Mouse (Mus musculus): Measurements from ENCODE around the gene Pakap. TPM values are rescaled to one million over a fixed set of nuclear protein-coding genes. Genes with fewer than 3 reads are reported as not detected.

Pakap gene
- total and polyA plus RNA-seq, 2 experiments from 2014 or later = 6.9 to 9.5 TPM

- Histone ChIP-seq H3K9ac (no peak overlapping the region), H3K4me3 (ENCODE audit: low read depth, low read length) (no peak overlapping the region), H3K27me3 (ENCODE audit: insufficient read depth, low read length) (no peaks in the 10 kb centered on the region), H3K27ac (ENCODE audit: low read depth, low read length) (no peak overlapping the region), H3K4me1 (ENCODE audit: insufficient read depth) (no peaks in the 10 kb centered on the region), H3K36me3 (ENCODE audit: insufficient read depth) (no peaks in the 10 kb centered on the region), H3K9me3 (ENCODE audit: low read length) (no peaks in the 10 kb centered on the region), H3K4me2 (ENCODE audit: low read depth) (no peak overlapping the region)
- ATAC-seq = no peak
- DNase-seq = no peak
- 63% methylated on average over 4 of the region's 4 CpGs for WGBS
- TF ChIP-seq CTCF (IDR thresholded peaks at IDR 0.05; ENCODE audit: low read depth) = no peak
These were observed 202.3 kb downstream of the Pakap start for GRCm38 (mm10) chr4:57770185-57770823.

GRCm38 (mm10) chr4:57771558-57772219, 203.7 kb downstream of the Pakap start:
- no peak for TF ChIP-seq CTCF (IDR thresholded peaks at IDR 0.05; ENCODE audit: low read depth)
- no peak for ATAC-seq
- Histone ChIP-seq H3K4me1 (ENCODE audit: insufficient read depth) (no peaks in the 10 kb centered on the region), H3K36me3 (ENCODE audit: insufficient read depth) (no peaks in the 10 kb centered on the region), H3K9ac (no peak overlapping the region), H3K27me3 (ENCODE audit: insufficient read depth, low read length) (no peaks in the 10 kb centered on the region), H3K4me2 (ENCODE audit: low read depth) (no peak overlapping the region), H3K4me3 (ENCODE audit: low read depth, low read length) (no peak overlapping the region), H3K27ac (ENCODE audit: low read depth, low read length) (no peak overlapping the region), H3K9me3 (ENCODE audit: low read length) (no peaks in the 10 kb centered on the region)
- DNase-seq = no peak
- WGBS = 87% methylated on average over 2 of the region's 2 CpGs

- WGBS = 61% methylated on average over 11 of the region's 11 CpGs
- no peak overlapping the region for H3K4me2 ChIP-seq (ENCODE audit: low read depth)
- H3K4me1 ChIP-seq (ENCODE audit: insufficient read depth) = no peaks in the 10 kb centered on the region
- no peak for ATAC-seq
- H3K27me3 ChIP-seq (ENCODE audit: insufficient read depth, low read length) = no peaks in the 10 kb centered on the region
- no peak overlapping the region for H3K27ac ChIP-seq (ENCODE audit: low read depth, low read length)
- no peaks in the 10 kb centered on the region for H3K9me3 ChIP-seq (ENCODE audit: low read length)
- no peaks in the 10 kb centered on the region for H3K36me3 ChIP-seq (ENCODE audit: insufficient read depth)
- no peak overlapping the region for H3K9ac ChIP-seq
- no peak for TF ChIP-seq CTCF (IDR thresholded peaks at IDR 0.05; ENCODE audit: low read depth)
- no peak for DNase-seq
- no peak overlapping the region for H3K4me3 ChIP-seq (ENCODE audit: low read depth, low read length)
These were observed 205.0 kb downstream of the Pakap start for GRCm38 (mm10) chr4:57772851-57773510.

GRCm38 (mm10) chr4:57774517-57774916, 206.5 kb downstream of the Pakap start:
- ATAC-seq = no peak
- TF ChIP-seq CTCF (IDR thresholded peaks at IDR 0.05; ENCODE audit: low read depth) = no peak
- DNase-seq = no peak
- H3K4me1 ChIP-seq (ENCODE audit: insufficient read depth) = no peaks in the 10 kb centered on the region
- H3K36me3 ChIP-seq (ENCODE audit: insufficient read depth) = no peaks in the 10 kb centered on the region
- no peak overlapping the region for H3K27ac ChIP-seq (ENCODE audit: low read depth, low read length)
- H3K27me3 ChIP-seq (ENCODE audit: insufficient read depth, low read length) = no peaks in the 10 kb centered on the region
- WGBS = 81% methylated on average over 4 of the region's 4 CpGs
- H3K4me3 ChIP-seq (ENCODE audit: low read depth, low read length) = no peak overlapping the region
- no peak overlapping the region for H3K4me2 ChIP-seq (ENCODE audit: low read depth)
- H3K9me3 ChIP-seq (ENCODE audit: low read length) = no peaks in the 10 kb centered on the region
- no peak overlapping the region for H3K9ac ChIP-seq

- H3K36me3 ChIP-seq (ENCODE audit: insufficient read depth) = no peaks in the 10 kb centered on the region
- DNase-seq = no peak
- H3K4me1 ChIP-seq (ENCODE audit: insufficient read depth) = no peaks in the 10 kb centered on the region
- H3K4me2 ChIP-seq (ENCODE audit: low read depth) = no peak overlapping the region
- no peak overlapping the region for H3K27ac ChIP-seq (ENCODE audit: low read depth, low read length)
- no peaks in the 10 kb centered on the region for H3K9me3 ChIP-seq (ENCODE audit: low read length)
- H3K4me3 ChIP-seq (ENCODE audit: low read depth, low read length) = no peak overlapping the region
- H3K27me3 ChIP-seq (ENCODE audit: insufficient read depth, low read length) = no peaks in the 10 kb centered on the region
- no peak for ATAC-seq
- no peak overlapping the region for H3K9ac ChIP-seq
- no peak for TF ChIP-seq CTCF (IDR thresholded peaks at IDR 0.05; ENCODE audit: low read depth)
These were observed 207.6 kb downstream of the Pakap start for GRCm38 (mm10) chr4:57775582-57775981.

GRCm38 (mm10) chr4:57780403-57780802, 212.4 kb downstream of the Pakap start:
- H3K27me3 ChIP-seq (ENCODE audit: insufficient read depth, low read length) = no peaks in the 10 kb centered on the region
- peaks cover 7% of the 10 kb centered on the region; the same call in 1 of the 2 replicates for H3K4me1 ChIP-seq (ENCODE audit: insufficient read depth)
- H3K27ac ChIP-seq (ENCODE audit: low read depth, low read length) = no peak overlapping the region
- no peak for TF ChIP-seq CTCF (IDR thresholded peaks at IDR 0.05; ENCODE audit: low read depth)
- H3K9ac ChIP-seq = no peak overlapping the region
- no peak for DNase-seq
- no peak overlapping the region for H3K4me2 ChIP-seq (ENCODE audit: low read depth)
- H3K9me3 ChIP-seq (ENCODE audit: low read length) = no peaks in the 10 kb centered on the region
- 27% methylated on average over 4 of the region's 4 CpGs for WGBS
- no peak for ATAC-seq
- no peak overlapping the region for H3K4me3 ChIP-seq (ENCODE audit: low read depth, low read length)
- H3K36me3 ChIP-seq (ENCODE audit: insufficient read depth) = no peaks in the 10 kb centered on the region
